Mouse (Mus musculus) brain, embryonic 14.5 days (tissue): ENCODE results near the gene Mid1.

ENCODE experiments used
- CTCF ChIP-seq: fragments of 200-500 bp; IDR thresholded peaks from 2 replicates; pipeline ENCODE4 v1.5.1; 2012; ENCODE audit warnings: inconsistent platforms, mild to moderate bottlenecking, moderate library complexity, borderline replicate concordance; ENCODE audit not compliant: insufficient read depth, insufficient read length; ENCODE audit errors: extremely low read depth
- POLR2A ChIP-seq: fragments of 200-500 bp; IDR thresholded peaks from 2 replicates; pipeline ENCODE4 v1.6.1; 2012; ENCODE audit warnings: mild to moderate bottlenecking, inconsistent platforms, borderline replicate concordance; ENCODE audit not compliant: poor library complexity, insufficient read depth, insufficient read length, severe bottlenecking; ENCODE audit errors: extremely low read depth

- TF ChIP-seq CTCF (no peak), POLR2A (no peak)
Observed at GRCm38 (mm10) chrX:169892100-169892499, 207.1 kb downstream of the Mid1 start.
